Mouse (Mus musculus): ENCODE data around the gene Slc15a4. TPM values are rescaled to one million over a fixed set of nuclear protein-coding genes. Genes with fewer than 3 reads are reported as not detected.

Gene Slc15a4
- total RNA-seq, 2 experiments from 2014 or later: 30.6 to 33.7 TPM

DNA sequence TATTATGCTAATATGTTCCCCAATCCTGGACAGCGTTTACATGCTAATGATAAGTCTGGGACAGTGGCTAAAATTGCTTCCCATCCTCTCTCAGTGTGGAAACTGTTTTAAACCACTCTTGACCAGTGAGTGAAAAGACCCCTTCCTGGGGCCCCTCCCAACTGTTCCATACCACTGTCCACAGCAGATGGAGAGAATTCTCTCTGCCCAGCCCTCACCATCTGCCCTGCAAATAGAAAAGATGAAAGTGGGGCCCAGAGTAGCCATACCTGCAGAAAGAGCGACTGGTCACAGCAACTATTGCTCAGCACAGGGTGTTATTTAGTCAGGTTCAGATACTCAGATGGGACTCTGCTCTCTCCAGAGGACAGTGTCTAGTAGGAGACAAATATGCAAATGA, 84.6 kb downstream of the Slc15a4 start:
- DNase-seq (ENCODE audit: low spot score in 2 of 2): no peak

DNA sequence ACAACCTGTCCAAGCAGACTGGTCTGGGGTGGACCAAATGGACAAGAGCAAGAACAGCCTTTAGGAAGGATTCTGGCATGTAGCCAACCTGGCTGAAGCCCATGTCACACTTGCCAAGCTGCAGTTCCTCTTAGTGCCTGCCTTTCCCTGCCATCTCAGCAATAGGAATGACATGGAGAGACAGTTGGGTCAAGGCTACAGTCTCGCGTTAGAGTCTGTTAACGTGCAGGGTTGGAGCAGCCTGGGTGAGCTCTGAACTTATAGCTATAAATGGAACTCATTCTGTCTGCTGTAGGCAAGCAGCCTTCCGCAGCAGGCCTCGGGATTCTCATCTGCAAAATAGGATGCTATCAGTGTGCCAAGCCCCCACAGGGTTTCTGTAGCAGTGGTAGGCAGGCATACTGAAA, 86.1 kb downstream of the Slc15a4 start:
- DNase-seq (ENCODE audit: low spot score in 2 of 2): no peak

Other genes starting within 250 kb of the Slc15a4 start
- gene Glt1d1, start 635 bp downstream of the Slc15a4 start, total RNA-seq (2021): 10 to 100 TPM; 23.8 to 26.7 TPM

Measured in layer of hippocampus, postnatal 14 days (tissue).